Mouse (Mus musculus): ENCODE results near the gene Tmem179b. TPM values are rescaled to one million over a fixed set of nuclear protein-coding genes. Genes with fewer than 3 reads are reported as not detected.
"Not testable (repeated sequence)": the region's sequence is repeated elsewhere in the genome, so short reads cannot be mapped to it uniquely, and the experiment has no call there.

Tmem179b gene
- polyA plus RNA-seq, 1 experiment from 2014 or later, result 36.5 TPM

DNA sequence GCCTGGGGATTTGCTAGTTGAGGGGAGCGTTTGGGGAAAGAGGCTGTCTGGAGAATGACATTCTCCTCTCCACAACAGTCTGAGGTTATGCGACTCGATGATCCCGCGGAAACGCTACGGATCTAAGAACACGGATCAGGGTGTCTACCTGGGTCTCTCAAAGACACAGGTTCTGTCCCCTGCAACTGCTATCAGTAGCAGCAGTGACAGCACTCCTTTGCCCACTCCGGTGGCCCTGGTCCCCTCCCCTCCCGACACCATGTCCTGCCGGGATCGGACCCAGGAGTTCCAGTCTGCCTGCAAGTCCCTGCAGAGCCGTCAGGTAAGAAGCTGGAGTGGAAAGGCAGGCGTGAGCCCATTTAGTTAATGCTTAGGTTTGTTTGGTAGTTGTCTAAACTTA lies 32.1 kb downstream of the Tmem179b start:
- peaks cover 22% of the 10 kb centered on the region for H3K4me1 ChIP-seq
- no peaks in the 10 kb centered on the region for H3K27me3 ChIP-seq
- ATAC-seq, result no peak
- peak overlapping the region; percentile 97 for H3K4me3 ChIP-seq
- H3K4me2 ChIP-seq, result peak overlapping the region; percentile 98
- no peaks in the 10 kb centered on the region for H3K9me3 ChIP-seq (replicated peaks)
- H3K27ac ChIP-seq, result peak overlapping the region; percentile 58; the same call in 1 of the 2 replicates
- H3K9ac ChIP-seq, result peak overlapping the region; percentile 90
- WGBS, result 23% methylated on average over 14 of the region's 14 CpGs
- peaks cover 78% of the 10 kb centered on the region for H3K36me3 ChIP-seq (ENCODE audit: poor library complexity, severe bottlenecking)

DNA sequence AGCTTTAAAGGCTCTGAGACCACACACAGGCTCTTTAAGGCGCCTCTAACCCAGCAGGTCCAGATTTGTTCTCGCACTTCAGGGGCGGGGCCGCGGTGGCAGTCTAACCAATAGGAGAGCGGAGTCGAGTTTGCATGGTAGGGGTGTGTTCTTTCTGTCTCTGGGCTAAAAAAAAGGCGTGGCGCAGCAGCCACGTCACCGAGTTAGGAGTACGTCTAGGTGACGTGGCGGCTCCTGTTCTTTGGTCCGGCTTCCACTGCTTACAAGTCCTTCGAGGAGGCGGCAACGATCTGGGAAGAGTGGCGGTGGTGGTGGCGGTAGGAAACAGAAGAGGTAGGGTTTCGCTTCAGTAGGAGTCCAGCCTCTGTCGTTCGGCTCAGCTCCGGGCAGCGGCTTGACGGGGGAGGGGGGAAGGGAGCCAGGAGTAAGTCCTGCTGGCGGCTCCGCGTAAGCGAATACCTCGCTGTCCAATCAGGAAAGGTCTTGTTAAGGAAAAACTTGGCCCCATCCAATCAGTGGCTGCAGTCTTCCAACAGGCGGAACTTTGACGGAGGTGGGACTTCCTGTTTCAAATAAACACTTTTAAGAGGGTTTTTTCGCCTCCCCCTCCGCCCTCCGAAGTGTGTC lies 32.9 kb downstream of the Tmem179b start, which contains the start of gene Stx5a:
Stx5a (plus strand) TSS at position 171 of the 627 bp plus-strand sequence.
- peaks cover 70% of the 10 kb centered on the region for H3K36me3 ChIP-seq (ENCODE audit: poor library complexity, severe bottlenecking)
- peak within 1 kb of the TSS; percentile 98 for H3K4me2 ChIP-seq
- peaks cover 29% of the 10 kb centered on the region for H3K4me1 ChIP-seq
- peak within 1 kb of the TSS; percentile 97 for H3K4me3 ChIP-seq
- peak within 1 kb of the TSS; percentile 94 for H3K27ac ChIP-seq
- no peaks in the 10 kb centered on the region for H3K27me3 ChIP-seq
- no peaks in the 10 kb centered on the region for H3K9me3 ChIP-seq (replicated peaks)
- WGBS, result under 1% methylated on average over 36 of the region's 36 CpGs
- H3K9ac ChIP-seq, result peak within 1 kb of the TSS; percentile 90
- peak; percentile 99 for ATAC-seq

DNA sequence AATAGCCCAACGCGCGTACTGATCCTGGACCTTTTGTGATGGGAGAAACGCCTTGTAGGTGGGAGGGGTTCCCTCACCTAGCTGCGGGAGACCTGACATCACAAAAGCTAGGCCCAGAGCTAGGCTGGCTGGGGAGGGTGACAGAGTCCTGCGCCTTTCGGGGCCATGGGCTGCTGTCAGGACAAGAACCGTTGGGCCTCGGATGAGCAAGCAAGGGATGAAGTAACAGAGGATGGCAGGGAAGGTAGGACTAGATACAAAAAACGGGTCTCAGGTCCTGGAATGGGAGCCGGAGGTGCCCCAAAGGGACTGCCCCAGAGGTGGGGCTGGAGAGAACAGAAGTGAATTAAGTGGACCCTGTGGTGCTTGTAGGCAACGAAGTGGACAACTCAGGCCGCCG lies 33.7 kb downstream of the Tmem179b start, which contains the start of gene 1700092M07Rik:
1700092M07Rik (plus strand) TSS at position 116 of the 400 bp plus-strand sequence.
- 62% methylated on average over 14 of the region's 14 CpGs for WGBS
- no peaks in the 10 kb centered on the region for H3K9me3 ChIP-seq (replicated peaks)
- H3K4me2 ChIP-seq, result peak within 1 kb of the TSS; percentile 98
- peak within 1 kb of the TSS; percentile 97 for H3K4me3 ChIP-seq
- H3K9ac ChIP-seq, result peak within 1 kb of the TSS; percentile 90
- no peak for ATAC-seq
- H3K36me3 ChIP-seq (ENCODE audit: poor library complexity, severe bottlenecking), result peaks cover 62% of the 10 kb centered on the region
- H3K27me3 ChIP-seq, result no peaks in the 10 kb centered on the region
- H3K4me1 ChIP-seq, result peaks cover 34% of the 10 kb centered on the region
- H3K27ac ChIP-seq, result peak within 1 kb of the TSS; percentile 94

DNA sequence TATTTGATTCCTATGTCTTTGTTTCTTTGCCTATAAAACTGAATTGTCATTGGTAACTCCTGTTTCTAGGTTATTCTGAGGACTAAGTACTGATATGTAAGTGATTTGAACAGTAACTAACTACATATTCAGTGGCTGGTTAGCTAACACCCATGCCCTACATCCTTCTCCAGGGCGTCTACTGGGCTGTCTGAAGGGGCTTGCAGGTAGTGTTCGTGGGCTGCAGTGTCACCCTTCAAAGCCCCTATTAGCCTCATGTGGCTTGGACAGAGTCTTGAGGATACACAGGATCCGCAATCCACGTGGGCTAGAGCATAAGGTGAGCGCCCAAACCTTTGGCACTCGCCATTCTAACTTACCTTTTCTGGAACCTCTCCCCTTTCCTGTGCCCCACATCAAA lies 34.6 kb downstream of the Tmem179b start:
- H3K4me3 ChIP-seq, result no peak overlapping the region
- no peak overlapping the region for H3K27ac ChIP-seq
- H3K9ac ChIP-seq, result no peak overlapping the region
- 92% methylated on average over 6 of the region's 6 CpGs for WGBS
- no peaks in the 10 kb centered on the region for H3K9me3 ChIP-seq (replicated peaks)
- peaks cover 38% of the 10 kb centered on the region for H3K4me1 ChIP-seq
- H3K27me3 ChIP-seq, result no peaks in the 10 kb centered on the region
- H3K4me2 ChIP-seq, result no peak overlapping the region
- no peak for ATAC-seq
- H3K36me3 ChIP-seq (ENCODE audit: poor library complexity, severe bottlenecking), result peaks cover 52% of the 10 kb centered on the region

DNA sequence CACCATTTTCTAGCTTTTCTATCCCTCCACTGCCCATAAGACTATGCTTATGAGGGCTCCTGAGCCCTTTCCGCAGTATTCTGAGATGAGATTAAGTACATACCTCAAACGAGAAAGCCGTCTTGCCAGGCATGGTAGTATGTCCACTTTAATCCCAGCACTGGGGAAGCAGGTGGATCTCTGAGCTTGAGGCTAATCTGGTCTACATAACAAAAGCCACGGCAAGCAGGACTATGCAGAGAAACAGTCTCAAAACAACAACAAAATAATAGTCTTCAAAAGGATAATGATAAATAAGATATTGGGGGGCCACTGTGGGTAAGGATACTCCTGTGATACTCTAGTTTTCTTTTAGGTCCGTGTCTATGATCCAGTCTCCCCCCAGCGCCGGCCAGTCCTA lies 35.4 kb downstream of the Tmem179b start:
- H3K36me3 ChIP-seq (ENCODE audit: poor library complexity, severe bottlenecking), result peaks cover 46% of the 10 kb centered on the region
- no peak overlapping the region for H3K4me3 ChIP-seq
- no peak overlapping the region for H3K27ac ChIP-seq
- no peak overlapping the region for H3K4me2 ChIP-seq
- H3K4me1 ChIP-seq, result peaks cover 38% of the 10 kb centered on the region
- H3K9ac ChIP-seq, result no peak overlapping the region
- H3K27me3 ChIP-seq, result no peaks in the 10 kb centered on the region
- ATAC-seq, result no peak
- no peaks in the 10 kb centered on the region for H3K9me3 ChIP-seq (replicated peaks)
- whole genome bisulfite sequencing, result 95% methylated on average over 7 of the region's 7 CpGs

DNA sequence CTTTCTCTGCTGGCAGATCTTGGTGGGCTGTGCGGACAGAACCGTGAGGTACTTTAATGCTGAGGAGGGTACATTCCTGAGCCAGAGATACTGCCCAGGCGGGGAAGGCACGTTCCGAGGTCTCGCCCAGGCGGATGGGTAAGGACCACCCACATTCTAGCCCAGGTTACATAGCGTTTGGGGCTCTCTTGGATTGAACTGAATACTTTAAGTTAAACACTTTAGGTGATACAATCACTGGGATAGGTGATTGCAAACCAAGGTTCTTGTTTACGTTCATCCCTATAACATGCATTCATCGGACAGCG lies 38.2 kb downstream of the Tmem179b start:
- 3% methylated on average over 11 of the region's 11 CpGs for WGBS

DNA sequence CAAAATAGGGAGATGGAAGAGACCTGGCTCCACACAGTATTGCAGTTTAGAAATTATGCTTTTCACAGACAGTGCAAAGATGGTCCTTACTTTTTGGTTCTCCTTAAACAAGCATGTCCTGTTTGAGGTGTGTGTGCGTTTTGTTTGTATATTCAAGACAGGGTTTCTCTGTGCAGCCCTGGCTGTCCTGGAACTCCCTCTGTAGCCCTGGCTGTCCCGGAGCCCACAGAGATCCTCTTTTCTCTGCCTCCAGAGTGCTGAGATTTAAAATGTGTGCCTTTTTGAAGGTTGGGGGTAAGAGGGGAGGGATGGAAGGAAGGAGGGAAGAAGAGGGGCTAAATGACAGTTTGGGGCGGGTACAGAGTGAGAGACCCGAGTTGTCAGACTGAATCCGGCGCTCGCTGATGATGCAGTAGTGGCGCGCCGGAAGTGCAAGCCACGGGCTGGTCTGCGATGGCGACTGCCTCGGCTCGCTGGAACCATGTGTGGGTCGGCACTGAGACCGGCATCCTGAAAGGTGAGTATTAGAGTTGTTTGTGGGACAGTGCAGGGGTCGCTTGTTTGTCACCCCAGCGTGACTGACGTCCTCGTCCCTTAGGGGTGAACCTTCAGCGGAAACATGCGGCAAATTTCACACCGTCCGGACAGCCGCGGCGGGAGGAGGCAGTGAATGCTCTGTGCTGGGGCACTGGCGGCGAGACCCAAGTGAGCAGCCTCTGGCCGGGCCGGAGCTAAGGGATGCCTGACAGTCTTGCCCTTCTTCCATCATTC lies 38.7 kb downstream of the Tmem179b start, which contains the start of gene Wdr74:
Wdr74 (plus strand) TSS at position 439 of the 771 bp plus-strand sequence.
- H3K27me3 ChIP-seq, result no peaks in the 10 kb centered on the region
- peak within 1 kb of the TSS; percentile 94 for H3K4me2 ChIP-seq
- peak; percentile 98 for ATAC-seq
- H3K36me3 ChIP-seq (ENCODE audit: poor library complexity, severe bottlenecking), result peaks cover 32% of the 10 kb centered on the region
- peak within 1 kb of the TSS; percentile 81 for H3K9ac ChIP-seq
- under 1% methylated on average over 32 of the region's 32 CpGs for WGBS
- no peaks in the 10 kb centered on the region for H3K9me3 ChIP-seq (replicated peaks)
- peaks cover 20% of the 10 kb centered on the region for H3K4me1 ChIP-seq
- peak within 1 kb of the TSS; percentile 67 for H3K27ac ChIP-seq
- H3K4me3 ChIP-seq, result peak within 1 kb of the TSS; percentile 95

More for the DNA sequence above, 38.2 kb downstream of the Tmem179b start:
- Histone ChIP-seq H3K4me3 (peak overlapping the region; percentile 95), H3K4me2 (peak overlapping the region; percentile 94), H3K27ac (peak overlapping the region; percentile 57), H3K9ac (peak overlapping the region; percentile 81), H3K36me3 (ENCODE audit: poor library complexity, severe bottlenecking) (peaks cover 33% of the 10 kb centered on the region), H3K9me3 (replicated peaks) (no peaks in the 10 kb centered on the region), H3K27me3 (no peaks in the 10 kb centered on the region), H3K4me1 (peaks cover 25% of the 10 kb centered on the region)
- ATAC-seq, result no peak

DNA sequence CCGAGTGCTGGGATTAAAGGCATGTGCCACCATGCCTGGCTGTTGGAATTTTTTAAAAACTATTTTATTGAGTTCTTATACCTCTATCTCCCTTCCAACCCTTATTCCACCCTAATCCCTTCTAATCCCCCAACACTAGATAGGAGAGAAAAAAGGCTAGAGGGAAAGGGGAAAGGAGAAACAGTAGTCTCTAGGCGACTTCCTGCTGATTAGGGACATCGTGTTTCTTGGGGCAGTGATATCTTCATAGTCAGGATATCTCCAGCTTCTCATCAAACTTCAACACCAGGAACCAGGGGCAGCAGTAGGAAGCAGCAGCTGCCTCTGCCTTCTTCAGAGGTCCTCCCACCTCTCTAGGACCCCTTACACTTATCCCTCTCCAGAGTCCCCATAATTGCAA lies 39.9 kb downstream of the Tmem179b start:
- no peak overlapping the region for H3K4me2 ChIP-seq
- peak overlapping the region; percentile 30; the same call in 1 of the 2 replicates for H3K9ac ChIP-seq
- no peak overlapping the region for H3K4me3 ChIP-seq
- peaks cover 16% of the 10 kb centered on the region for H3K4me1 ChIP-seq
- 77% methylated on average over 3 of the region's 3 CpGs for WGBS
- H3K9me3 ChIP-seq (replicated peaks), result no peaks in the 10 kb centered on the region
- peaks cover 20% of the 10 kb centered on the region for H3K36me3 ChIP-seq (ENCODE audit: poor library complexity, severe bottlenecking)
- no peak overlapping the region for H3K27ac ChIP-seq
- H3K27me3 ChIP-seq, result no peaks in the 10 kb centered on the region
- ATAC-seq, result no peak

DNA sequence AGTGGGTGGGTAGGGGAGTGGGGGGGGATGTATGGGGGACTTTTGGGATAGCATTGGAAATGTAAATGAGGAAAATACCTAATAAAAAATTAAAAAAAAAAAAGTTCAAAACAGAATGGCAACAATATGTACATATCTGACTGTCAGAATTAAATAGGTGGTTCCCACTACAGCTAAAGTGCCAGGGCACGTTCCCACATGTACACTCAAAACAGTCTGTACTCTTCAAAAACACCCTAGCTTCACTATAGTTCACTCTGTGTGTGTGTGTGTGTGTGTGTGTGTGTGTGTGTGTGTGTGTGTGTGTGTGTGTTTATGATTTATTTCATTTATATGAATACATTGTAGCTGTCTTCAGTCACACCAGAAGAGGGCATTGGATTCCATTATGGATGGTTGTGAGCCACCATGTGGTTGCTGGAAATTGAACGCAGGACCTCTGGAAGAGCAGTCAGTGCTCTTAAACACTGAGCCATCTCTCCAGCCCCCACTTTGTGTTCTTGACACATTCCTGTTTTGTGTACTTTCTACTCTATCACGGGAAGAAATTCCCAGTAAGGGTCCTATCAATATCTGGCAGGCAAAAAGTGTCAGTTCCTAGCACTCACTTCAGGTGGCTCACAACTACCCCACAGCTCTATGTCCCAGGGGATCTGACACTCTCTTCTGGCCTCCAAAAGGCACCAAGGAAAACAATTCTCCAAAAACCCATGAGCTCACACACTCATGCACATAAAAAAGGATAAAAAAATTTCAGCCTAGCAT lies 45.8 kb downstream of the Tmem179b start:
- H3K36me3 ChIP-seq (ENCODE audit: poor library complexity, severe bottlenecking), result peaks cover 28% of the 10 kb centered on the region
- not testable (repeated sequence) for H3K4me3 ChIP-seq; H3K27ac ChIP-seq; ATAC-seq; H3K9me3 ChIP-seq (replicated peaks); H3K4me2 ChIP-seq; H3K27me3 ChIP-seq; H3K9ac ChIP-seq
- H3K4me1 ChIP-seq, result peaks cover 26% of the 10 kb centered on the region
- 43% methylated on average over 3 of the region's 3 CpGs for WGBS

DNA sequence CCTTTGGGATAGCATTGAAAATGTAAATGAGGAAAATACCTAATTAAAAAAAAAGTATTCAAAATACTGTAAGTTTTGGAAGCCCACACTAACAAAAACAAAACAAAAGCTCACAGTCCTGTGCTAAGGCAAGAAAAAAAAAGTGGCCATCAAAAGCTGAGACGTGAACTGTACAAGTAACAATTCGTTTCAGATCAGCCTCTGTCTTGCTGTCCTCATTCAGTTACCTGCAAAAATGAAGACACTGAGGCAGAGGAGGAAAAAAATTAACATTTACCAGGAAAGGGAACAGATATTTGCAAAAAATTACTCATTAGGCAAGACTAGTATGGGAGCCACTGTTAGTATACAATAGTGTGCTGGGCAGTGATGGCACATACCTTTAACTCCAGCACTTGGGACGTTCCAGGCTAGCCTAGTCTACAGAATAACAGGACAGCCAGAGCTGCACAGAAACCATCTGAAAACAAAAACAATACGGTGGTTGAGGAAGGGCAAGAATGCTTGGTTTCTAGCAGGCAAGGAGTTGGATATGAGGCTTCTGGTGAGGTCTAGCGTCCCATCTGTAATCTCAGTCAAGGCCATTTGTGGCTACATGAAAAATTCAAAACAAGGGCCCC lies 46.7 kb downstream of the Tmem179b start:
- H3K9ac ChIP-seq, result no peak overlapping the region
- H3K27ac ChIP-seq, result no peak overlapping the region
- peaks cover 28% of the 10 kb centered on the region for H3K36me3 ChIP-seq (ENCODE audit: poor library complexity, severe bottlenecking)
- H3K4me2 ChIP-seq, result no peak overlapping the region
- no peak overlapping the region for H3K4me3 ChIP-seq
- peaks cover 26% of the 10 kb centered on the region for H3K4me1 ChIP-seq
- H3K9me3 ChIP-seq (replicated peaks), result no peaks in the 10 kb centered on the region
- no peak for ATAC-seq
- H3K27me3 ChIP-seq, result no peaks in the 10 kb centered on the region
- WGBS, result 19% methylated on average over 5 of the region's 5 CpGs

DNA sequence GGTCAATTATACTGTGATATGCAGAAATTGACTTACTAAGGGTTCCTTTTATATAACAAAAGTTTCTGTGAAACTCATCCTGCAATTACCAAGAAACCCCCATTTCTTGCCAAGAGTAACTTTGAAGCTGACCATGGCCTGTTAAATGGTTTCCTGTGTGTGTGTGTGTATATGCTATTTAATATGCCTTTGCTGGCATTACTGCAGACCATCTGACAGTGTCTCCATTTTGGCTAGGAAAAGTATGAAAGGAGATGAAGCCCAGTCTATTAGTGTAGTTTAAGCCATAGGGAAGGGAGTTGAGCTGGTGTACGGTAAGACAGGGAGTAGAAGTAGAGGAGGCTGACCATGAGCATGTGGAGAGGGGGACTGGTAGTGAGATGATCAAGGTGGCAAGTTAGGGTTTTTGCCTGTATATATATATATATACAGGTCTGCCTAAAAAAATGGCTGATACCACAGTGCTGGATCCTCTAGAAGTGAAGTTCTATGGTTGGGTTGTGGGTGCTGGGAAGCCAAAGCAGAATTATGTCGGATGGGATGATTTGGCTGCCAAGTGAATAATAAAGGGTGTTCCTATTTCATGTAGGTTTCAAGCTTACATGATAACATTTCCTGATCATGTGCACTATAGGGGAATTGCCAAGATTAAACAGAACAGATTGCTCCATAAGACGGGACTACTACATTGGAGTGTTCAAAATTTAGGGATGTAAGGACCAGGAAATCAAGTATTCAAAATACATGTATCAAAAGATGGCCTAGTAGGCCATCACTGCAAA lies 47.5 kb downstream of the Tmem179b start:
- Histone ChIP-seq H3K4me3 (0 out of 2 replicates have a peak overlapping the region, but pooled peaks have one; percentile 6), H3K9me3 (replicated peaks) (no peaks in the 10 kb centered on the region), H3K27me3 (no peaks in the 10 kb centered on the region), H3K4me1 (peaks cover 34% of the 10 kb centered on the region), H3K27ac (no peak overlapping the region), H3K9ac (no peak overlapping the region), H3K4me2 (no peak overlapping the region), H3K36me3 (ENCODE audit: poor library complexity, severe bottlenecking) (peaks cover 28% of the 10 kb centered on the region)
- ATAC-seq, result no peak
- WGBS, result 15% methylated on average over 3 of the region's 3 CpGs
